ENCODE assay signal across 8 mouse cellular contexts in genomic region chr1:75316861-75317240, GRCm38 (mm10). TPM values are rescaled to one million over a fixed set of nuclear protein-coding genes. Genes with fewer than 3 reads are reported as not detected.
DNase-seq lines count a peak whose midpoint lies in the region; ATAC-seq and TF ChIP-seq lines count a peak whose summit lies in the region.

No protein-coding gene starts in this region.

- H3K27me3 ChIP-seq in forebrain, embryonic 14.5 days (replicated peaks; ENCODE audit: control insufficient read depth, insufficient read depth, low read length): no peaks in the 10 kb centered on the region
- H3K27me3 ChIP-seq in liver, postnatal 0 days (ENCODE audit: insufficient read depth, low read length): no peaks in the 10 kb centered on the region
- no peaks in the 10 kb centered on the region for H3K27me3 ChIP-seq in neural tube, embryonic 14.5 days (ENCODE audit: control insufficient read depth, insufficient read depth, low read length)

- peak overlapping the region; percentile 71 for H3K4me3 ChIP-seq in forebrain, embryonic 14.5 days (ENCODE audit: low read depth, low read length)
- H3K4me3 ChIP-seq in liver, postnatal 0 days (ENCODE audit: low read depth, low read length): peak overlapping the region; percentile 66
- H3K4me3 ChIP-seq in neural tube, embryonic 14.5 days (ENCODE audit: low read depth, low read length): peak overlapping the region; percentile 72

- H3K27ac ChIP-seq in forebrain, embryonic 14.5 days (ENCODE audit: low read depth, low read length): peak overlapping the region; percentile 84
- peak overlapping the region; percentile 91 for H3K27ac ChIP-seq in liver, postnatal 0 days (ENCODE audit: low read depth)
- peak overlapping the region; percentile 87 for H3K27ac ChIP-seq in neural tube, embryonic 14.5 days (ENCODE audit: low read depth, low read length)

- H3K4me1 ChIP-seq in forebrain, embryonic 14.5 days (ENCODE audit: control insufficient read depth, insufficient read depth, low read length): peaks cover 6% of the 10 kb centered on the region; the same call in 1 of the 2 replicates
- H3K4me1 ChIP-seq in liver, postnatal 0 days (ENCODE audit: insufficient read depth): peaks cover 12% of the 10 kb centered on the region; the same call in 1 of the 2 replicates
- H3K4me1 ChIP-seq in neural tube, embryonic 14.5 days (ENCODE audit: control insufficient read depth, insufficient read depth, low read length): peaks cover 8% of the 10 kb centered on the region; the same call in 1 of the 2 replicates

- peak overlapping the region; percentile 66 for H3K4me2 ChIP-seq in forebrain, embryonic 14.5 days (ENCODE audit: low read length)
- H3K4me2 ChIP-seq in liver, postnatal 0 days (ENCODE audit: low read depth, low read length): peak overlapping the region; percentile 88
- H3K4me2 ChIP-seq in neural tube, embryonic 14.5 days (ENCODE audit: low read depth, low read length): peak overlapping the region; percentile 74

- WGBS in forebrain, embryonic 14.5 days: 0% methylated on average over 20 of the region's 20 CpGs
- under 1% methylated on average over 20 of the region's 20 CpGs for WGBS in large intestine, adult 2 months
- WGBS in liver, postnatal 0 days (ENCODE audit: insufficient replicate concordance): 0% methylated on average over 20 of the region's 20 CpGs
- 0% methylated on average over 20 of the region's 20 CpGs for WGBS in neural tube, embryonic 14.5 days

- TF ChIP-seq CTCF in liver, postnatal 0 days (IDR thresholded peaks at IDR 0.05; ENCODE audit: low read depth): peak; percentile 44

- H3K9me3 ChIP-seq in forebrain, embryonic 14.5 days (replicated peaks; ENCODE audit: control insufficient read depth, low read length): no peaks in the 10 kb centered on the region
- no peaks in the 10 kb centered on the region for H3K9me3 ChIP-seq in liver, postnatal 0 days (ENCODE audit: low read length)
- H3K9me3 ChIP-seq in neural tube, embryonic 14.5 days (ENCODE audit: control insufficient read depth, low read length): no peaks in the 10 kb centered on the region

- peak overlapping the region; percentile 77 for H3K9ac ChIP-seq in forebrain, embryonic 14.5 days (ENCODE audit: low read length)
- H3K9ac ChIP-seq in liver, postnatal 0 days (replicated peaks): peak overlapping the region; percentile 53
- peak overlapping the region; percentile 68 for H3K9ac ChIP-seq in neural tube, embryonic 14.5 days (replicated peaks; ENCODE audit: low read depth, low read length)

- peak; percentile 33 for ATAC-seq in forebrain, embryonic 14.5 days
- peak; percentile 45 for ATAC-seq in liver, postnatal 0 days
- ATAC-seq in neural tube, embryonic 14.5 days (ENCODE audit: low read depth): peak; percentile 35

- intact Hi-C loops in heart, postnatal 10 days (cut with DNase I): no loop called here

- peak; percentile 84 for DNase-seq in MN1 (ENCODE audit: low spot score)
- DNase-seq in cerebellum, adult 11 months: peak; percentile 86
- peak; percentile 86 for DNase-seq in forebrain, embryonic 14.5 days (ENCODE audit: low spot score)
- DNase-seq in heart, postnatal 10 days: peak; percentile 89 to 93
- peak; percentile 79 for DNase-seq in large intestine, adult 2 months (ENCODE audit: low read depth, low spot score)
- peak; percentile 90 for DNase-seq in liver, postnatal 0 days
- peak; percentile 93 for DNase-seq in urinary bladder, postnatal 14 days (ENCODE audit: low spot score)

- no peak for TF ChIP-seq EP300 in liver, postnatal 0 days (IDR thresholded peaks at IDR 0.05; ENCODE audit: low read depth)

- peaks cover 34% of the 10 kb centered on the region for H3K36me3 ChIP-seq in forebrain, embryonic 14.5 days (ENCODE audit: control insufficient read depth, insufficient read depth, low read length)
- H3K36me3 ChIP-seq in liver, postnatal 0 days (replicated peaks; ENCODE audit: insufficient read depth, low read length): peaks cover 15% of the 10 kb centered on the region
- peaks cover 26% of the 10 kb centered on the region for H3K36me3 ChIP-seq in neural tube, embryonic 14.5 days (ENCODE audit: control insufficient read depth, insufficient read depth, low read length)

RNA-seq across cellular contexts. Expression of gene Dnpep, which starts 0.9 kb away (rescaled TPM):
- polyA plus RNA-seq in forebrain, embryonic 14.5 days (2014; fragmentation: Nextera tagmentation; extraction: Ambion mirVana): 160 and 178 TPM in 2 replicates
- total RNA-seq in heart, postnatal 10 days (2021): 10 to 100 TPM; 92.2 to 92.7 TPM
- polyA plus RNA-seq in large intestine, adult 2 months (2012; rRNA removed): 250 and 500 TPM in 2 replicates
- 50.5 and 52.8 TPM in 2 replicates for polyA plus RNA-seq in liver, postnatal 0 days (2015; fragmentation: Nextera tagmentation; extraction: Ambion mirVana)
- polyA plus RNA-seq in neural tube, embryonic 14.5 days (2014; fragmentation: Nextera tagmentation; extraction: Ambion mirVana): 139 and 145 TPM in 2 replicates

RNA-seq across cellular contexts. Expression of gene Resp18, which starts 38.6 kb away (rescaled TPM):
- polyA plus RNA-seq in forebrain, embryonic 14.5 days (2014; fragmentation: Nextera tagmentation; extraction: Ambion mirVana): 62.4 and 68.1 TPM in 2 replicates
- total RNA-seq in heart, postnatal 10 days (2021): not detected
- 14.0 and 17.7 TPM in 2 replicates for polyA plus RNA-seq in large intestine, adult 2 months (2012; rRNA removed)
- polyA plus RNA-seq in liver, postnatal 0 days (2015; fragmentation: Nextera tagmentation; extraction: Ambion mirVana): not detected in 2 replicates
- polyA plus RNA-seq in neural tube, embryonic 14.5 days (2014; fragmentation: Nextera tagmentation; extraction: Ambion mirVana): 193 and 254 TPM in 2 replicates

RNA-seq across cellular contexts. Expression of gene Des, which starts 43.3 kb away (rescaled TPM):
- 1.3 and 1.4 TPM in 2 replicates for polyA plus RNA-seq in forebrain, embryonic 14.5 days (2014; fragmentation: Nextera tagmentation; extraction: Ambion mirVana)
- 100 to 1,000 TPM; 909 to 916 TPM for total RNA-seq in heart, postnatal 10 days (2021)
- polyA plus RNA-seq in large intestine, adult 2 months (2012; rRNA removed): 353 and 360 TPM in 2 replicates
- 4.0 and 14.2 TPM in 2 replicates for polyA plus RNA-seq in liver, postnatal 0 days (2015; fragmentation: Nextera tagmentation; extraction: Ambion mirVana)
- polyA plus RNA-seq in neural tube, embryonic 14.5 days (2014; fragmentation: Nextera tagmentation; extraction: Ambion mirVana): 1.1 TPM in 2 replicates

RNA-seq across cellular contexts. Expression of gene Ptprn, which starts 52.5 kb away (rescaled TPM):
- polyA plus RNA-seq in forebrain, embryonic 14.5 days (2014; fragmentation: Nextera tagmentation; extraction: Ambion mirVana): 5.1 and 8.0 TPM in 2 replicates
- under 1 TPM; 0.34 to 0.42 TPM for total RNA-seq in heart, postnatal 10 days (2021)
- polyA plus RNA-seq in large intestine, adult 2 months (2012; rRNA removed): 6.4 and 6.5 TPM in 2 replicates
- 0.02 and 0.09 TPM in 2 replicates for polyA plus RNA-seq in liver, postnatal 0 days (2015; fragmentation: Nextera tagmentation; extraction: Ambion mirVana)
- polyA plus RNA-seq in neural tube, embryonic 14.5 days (2014; fragmentation: Nextera tagmentation; extraction: Ambion mirVana): 25.4 and 27.4 TPM in 2 replicates

RNA-seq across cellular contexts. Expression of gene Speg, which starts 58.2 kb away (rescaled TPM):
- polyA plus RNA-seq in forebrain, embryonic 14.5 days (2014; fragmentation: Nextera tagmentation; extraction: Ambion mirVana): 8.3 and 8.8 TPM in 2 replicates
- 100 to 1,000 TPM; 104 to 112 TPM for total RNA-seq in heart, postnatal 10 days (2021)
- polyA plus RNA-seq in large intestine, adult 2 months (2012; rRNA removed): 20.6 and 22.7 TPM in 2 replicates
- 3.4 and 3.5 TPM in 2 replicates for polyA plus RNA-seq in liver, postnatal 0 days (2015; fragmentation: Nextera tagmentation; extraction: Ambion mirVana)
- 19.5 and 20.8 TPM in 2 replicates for polyA plus RNA-seq in neural tube, embryonic 14.5 days (2014; fragmentation: Nextera tagmentation; extraction: Ambion mirVana)

Comparison
In these comparisons a context has a peak if more than half of its experiments do, and no peak if none do; other contexts are left out.
1. Peak in every context shown above with its lines: DNase-seq, ATAC-seq, H3K4me3 ChIP-seq and H3K27ac ChIP-seq.
2. RNA of gene Resp18, which starts 38.6 kb away (polyA plus RNA-seq): 193 to 254 TPM in neural tube, embryonic 14.5 days, 62.4 to 68.1 TPM in forebrain, embryonic 14.5 days and 14.0 to 17.7 TPM in large intestine, adult 2 months; not detected in liver, postnatal 0 days; every median in the first group is over 10 times any median in the second.
3. RNA of gene Des, which starts 43.3 kb away (polyA plus RNA-seq): 353 to 360 TPM in large intestine, adult 2 months; 4.0 to 14.2 TPM in liver, postnatal 0 days, 1.3 to 1.4 TPM in forebrain, embryonic 14.5 days and 1.1 TPM in neural tube, embryonic 14.5 days; every median in the first group is over 10 times any median in the second.